Mouse (Mus musculus) central nervous system, embryonic 11.5 days (tissue): ENCODE data around the gene Mrpl50. TPM values are rescaled to one million over a fixed set of nuclear protein-coding genes. Genes with fewer than 3 reads are reported as not detected.

Experiments used
- polyA plus RNA-seq: library from polyadenylated mRNA; depleted of rRNA; stranded (reverse); fragments of >200 nt; gene quantifications from 2 replicates; pipeline ENCODE4 v1.2.3, GENCODE M21; 2012; rRNA removed

Mrpl50 gene
- 36.0 and 46.3 TPM in 2 replicates for polyA plus RNA-seq

GRCm38 (mm10) chr4:49520572-49521340 is at the start of gene Mrpl50, which contains the start of gene Zfp189:
Mrpl50 (minus strand) TSS chr4:49521093.
Zfp189 (plus strand) TSS chr4:49521176.

GRCm38 (mm10) chr4:49549383-49549782 is 28.5 kb upstream of the Mrpl50 start, which contains the start of gene Aldob:
Aldob (minus strand) TSS chr4:49549546.

GRCm38 (mm10) chr4:49506386-49506785 is 14.5 kb downstream of the Mrpl50 start, which contains the start of gene Baat:
Baat (minus strand) TSS chr4:49506557.

GRCm38 (mm10) chr4:49473435-49474100 is 47.3 kb downstream of the Mrpl50 start, which contains the start of gene Acnat1:
Acnat1 (minus strand) TSS chr4:49473912.

Other genes starting within 250 kb of the Mrpl50 start
- gene Acnat2, start 112.9 kb downstream of the Mrpl50 start, polyA plus RNA-seq, result not detected in 2 replicates
- gene Acnat1, start 47.2 kb downstream of the Mrpl50 start, polyA plus RNA-seq, result 0.07 TPM in 1 of 2 replicates, not detected in the other
- 0.53 and 0.77 TPM in 2 replicates for gene Baat, start 14.5 kb downstream of the Mrpl50 start, polyA plus RNA-seq
- gene Zfp189, start 83 bp upstream of the Mrpl50 start, polyA plus RNA-seq, result 7.0 and 8.6 TPM in 2 replicates
- gene Aldob, start 28.5 kb upstream of the Mrpl50 start, polyA plus RNA-seq, result 0.84 and 1.3 TPM in 2 replicates
- gene Tmem246, start 76.8 kb upstream of the Mrpl50 start, polyA plus RNA-seq, result 9.5 and 13.5 TPM in 2 replicates
- gene Rnf20, start 110.9 kb upstream of the Mrpl50 start, polyA plus RNA-seq, result 69.4 and 103 TPM in 2 replicates
- 0.02 and 0.04 TPM in 2 replicates for gene Ppp3r2, start 160.9 kb upstream of the Mrpl50 start, polyA plus RNA-seq